Mouse (Mus musculus) bone marrow, adult 2 months (tissue): ENCODE data around the gene Abcg5.

Experiments used
- CTCF ChIP-seq: fragments of 200-500 bp; IDR thresholded peaks from 2 replicates; pipeline ENCODE4 v1.5.1; 2011; ENCODE audit warnings: low read length, control low read depth; ENCODE audit not compliant: control insufficient read depth, insufficient read depth
- POLR2A ChIP-seq: fragments of 200-500 bp; IDR thresholded peaks from 2 replicates; pipeline ENCODE4 v1.6.1; 2011; ENCODE audit warnings: low read depth, mild to moderate bottlenecking, control low read depth, low read length, borderline replicate concordance; ENCODE audit not compliant: control insufficient read depth

DNA sequence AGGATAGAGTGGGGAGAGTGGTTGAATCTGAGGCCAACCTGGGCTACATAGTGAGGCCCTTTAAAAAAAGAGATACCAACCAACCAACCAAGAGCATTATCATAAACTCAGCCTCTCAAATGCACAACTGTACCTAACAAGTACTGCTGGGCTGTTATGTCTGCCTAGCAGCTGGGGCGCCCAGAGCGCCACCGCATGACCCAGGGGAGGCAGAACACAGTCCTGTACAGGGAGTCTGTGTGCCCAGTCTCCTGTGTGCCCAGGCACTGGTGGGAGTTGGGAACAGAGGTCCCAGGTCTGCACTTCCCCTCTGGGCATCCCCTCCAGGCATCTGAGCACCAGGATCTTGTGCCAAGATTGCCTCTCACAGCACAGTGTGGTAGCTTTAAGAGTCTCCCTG is 42.4 kb upstream of the Abcg5 start:
- TF ChIP-seq POLR2A (no peak), CTCF (no peak)
